Mouse (Mus musculus) ES-E14 (cell line): Measurements from ENCODE around the gene Tlr13.

Experiments
- CHD2 ChIP-seq: IDR thresholded peaks from 2 replicates; pipeline ENCODE4 v1.6.1; 2014; ENCODE audit warnings: mild to moderate bottlenecking, low read depth, low read length, inconsistent platforms
- HCFC1 ChIP-seq: IDR thresholded peaks from 2 replicates; pipeline ENCODE4 v1.6.1; 2012; ENCODE audit warnings: low read length, inconsistent platforms, borderline replicate concordance; ENCODE audit not compliant: insufficient read depth
- ZNF384 ChIP-seq: IDR thresholded peaks from 2 replicates; pipeline ENCODE4 v1.6.1; 2012; ENCODE audit warnings: low read depth, low read length, inconsistent platforms

DNA sequence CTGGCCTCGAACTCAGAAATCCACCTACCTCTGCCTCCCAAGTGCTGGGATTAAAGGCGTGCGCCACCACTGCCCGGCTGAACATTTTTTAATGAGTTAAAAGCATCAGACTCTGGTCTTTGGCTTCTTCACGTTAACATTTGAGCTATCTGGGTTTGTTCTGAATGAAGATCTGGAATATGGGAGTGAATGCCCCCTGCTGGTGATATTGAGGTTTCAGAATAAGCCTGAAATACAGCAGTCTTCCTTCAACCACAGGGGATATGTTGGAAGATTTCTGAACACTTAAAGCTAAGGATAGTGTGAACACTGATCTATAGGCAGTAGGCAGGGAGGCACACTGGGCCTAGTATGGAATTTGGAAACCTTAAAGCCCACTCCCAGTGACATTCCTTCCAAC, 55.9 kb downstream of the Tlr13 start:
- TF ChIP-seq HCFC1 (no peak), CHD2 (no peak), ZNF384 (no peak)
